Mouse (Mus musculus): ENCODE data around the gene Aktip. TPM values are rescaled to one million over a fixed set of nuclear protein-coding genes. Genes with fewer than 3 reads are reported as not detected.

The Aktip gene
- polyA plus RNA-seq, 1 experiment from 2014 or later, result 75.7 TPM

DNA sequence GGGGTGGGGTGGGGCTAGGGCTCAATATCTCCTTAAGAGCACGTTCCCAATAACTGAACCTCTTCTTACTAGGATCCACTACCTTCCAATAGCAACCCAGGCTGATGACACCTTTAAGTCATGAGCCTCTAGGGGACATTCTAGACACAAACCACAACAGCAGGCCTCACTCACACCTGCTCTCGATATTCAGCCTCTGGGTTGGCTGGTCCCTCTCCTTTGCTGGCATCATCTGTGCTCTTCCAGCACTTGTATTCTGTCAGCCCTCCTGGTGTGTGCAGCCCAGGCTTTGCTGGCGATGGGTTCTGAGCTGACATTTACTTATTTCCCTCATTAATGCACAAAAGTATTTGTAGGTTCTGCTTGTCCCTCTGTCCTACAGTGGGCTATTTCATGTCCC, 14.5 kb upstream of the Aktip start:
- H3K36me3 ChIP-seq (replicated peaks), result no peaks in the 10 kb centered on the region; the same call in 1 of the 2 replicates
- no peak overlapping the region for H3K27ac ChIP-seq
- no peaks in the 10 kb centered on the region for H3K9me3 ChIP-seq
- WGBS, result 78% methylated on average over 3 of the region's 3 CpGs
- no peaks in the 10 kb centered on the region for H3K27me3 ChIP-seq (ENCODE audit: poor library complexity, severe bottlenecking)
- H3K4me3 ChIP-seq, result no peak overlapping the region
- H3K4me1 ChIP-seq, result no peaks in the 10 kb centered on the region
- DNase-seq (ENCODE audit: extremely low spot score, low spot score), result no peak

DNA sequence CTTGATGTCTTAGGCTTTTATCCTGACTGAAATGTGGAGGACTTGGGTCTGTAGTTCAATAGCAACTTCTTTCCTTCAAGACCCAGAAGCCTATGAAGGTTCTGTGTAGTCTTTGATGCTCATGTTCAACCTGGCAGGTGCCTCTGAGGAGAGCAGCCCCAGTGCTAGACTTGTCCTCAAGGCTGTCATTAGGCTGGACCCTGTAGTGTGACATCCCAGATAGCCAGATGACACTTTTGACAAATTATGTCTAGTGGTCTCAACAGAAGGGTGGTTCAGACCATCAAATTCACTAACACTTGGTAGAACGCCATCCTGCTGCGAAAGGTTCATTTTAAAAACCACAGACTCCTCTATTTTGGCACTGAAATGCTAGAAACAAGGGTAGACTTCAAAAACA, 13.2 kb upstream of the Aktip start:
- H3K4me1 ChIP-seq, result no peaks in the 10 kb centered on the region
- 91% methylated on average over 2 of the region's 2 CpGs for WGBS

DNA sequence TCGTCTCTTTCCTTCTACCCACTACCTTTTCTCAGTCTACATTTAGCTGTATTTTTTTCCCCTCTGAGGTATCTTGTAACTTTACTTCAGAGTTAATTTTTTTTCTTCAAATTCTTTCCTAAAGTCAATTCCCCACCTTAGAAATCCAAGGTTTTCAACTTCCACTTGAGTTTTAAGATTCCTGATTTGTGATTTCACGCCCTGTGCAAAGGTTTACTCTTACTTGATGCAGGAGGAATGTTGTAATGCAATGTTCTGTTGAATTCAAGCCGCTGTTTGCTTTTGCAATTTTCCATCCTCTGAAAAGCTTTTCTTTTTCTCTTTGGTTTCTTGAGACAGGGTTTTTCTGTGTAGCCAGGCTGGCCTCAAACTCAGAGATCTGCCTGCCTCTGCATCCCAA, 9.9 kb upstream of the Aktip start:
- H3K27me3 ChIP-seq (ENCODE audit: poor library complexity, severe bottlenecking), result no peaks in the 10 kb centered on the region
- no peaks in the 10 kb centered on the region for H3K9me3 ChIP-seq
- WGBS, result 81% methylated on average over 3 of the region's 3 CpGs
- H3K4me1 ChIP-seq, result no peaks in the 10 kb centered on the region; the same call in 1 of the 2 replicates
- DNase-seq (ENCODE audit: extremely low spot score, low spot score), result no peak
- H3K27ac ChIP-seq, result no peak overlapping the region
- no peak overlapping the region for H3K4me3 ChIP-seq
- no peaks in the 10 kb centered on the region for H3K36me3 ChIP-seq (replicated peaks)

More for the DNA sequence above, 13.2 kb upstream of the Aktip start:
- no peak overlapping the region for H3K27ac ChIP-seq
- no peaks in the 10 kb centered on the region for H3K27me3 ChIP-seq (ENCODE audit: poor library complexity, severe bottlenecking)
- DNase-seq (ENCODE audit: extremely low spot score, low spot score), result no peak
- no peaks in the 10 kb centered on the region for H3K9me3 ChIP-seq
- no peaks in the 10 kb centered on the region; the same call in 1 of the 2 replicates for H3K36me3 ChIP-seq (replicated peaks)
- H3K4me3 ChIP-seq, result no peak overlapping the region

DNA sequence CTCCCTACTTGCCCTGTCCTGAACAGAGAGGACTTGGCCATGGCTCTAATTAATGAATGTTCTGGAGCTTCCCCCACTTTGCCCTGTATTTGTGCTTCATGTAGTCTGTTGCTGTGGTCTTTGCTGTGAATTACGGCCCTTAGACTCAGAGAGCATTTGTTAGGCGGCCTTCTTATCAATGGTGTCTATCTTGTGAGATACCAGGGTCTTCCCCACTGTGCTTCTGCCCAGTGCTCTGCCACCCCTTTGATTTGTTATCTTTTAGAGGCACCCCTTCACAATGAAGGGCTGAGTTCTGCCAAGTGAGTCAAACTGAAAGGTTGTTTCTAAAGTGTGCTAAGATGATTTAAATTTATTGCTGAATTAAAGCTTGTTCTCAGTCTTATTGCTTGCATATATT, 7.9 kb upstream of the Aktip start:
- no peak for DNase-seq (ENCODE audit: extremely low spot score, low spot score)
- no peak overlapping the region for H3K4me3 ChIP-seq
- H3K27ac ChIP-seq, result no peak overlapping the region
- H3K36me3 ChIP-seq (replicated peaks), result no peaks in the 10 kb centered on the region
- H3K27me3 ChIP-seq (ENCODE audit: poor library complexity, severe bottlenecking), result no peaks in the 10 kb centered on the region
- no peaks in the 10 kb centered on the region for H3K9me3 ChIP-seq
- 83% methylated on average over 2 of the region's 2 CpGs for WGBS
- H3K4me1 ChIP-seq, result no peaks in the 10 kb centered on the region; the same call in 1 of the 2 replicates

DNA sequence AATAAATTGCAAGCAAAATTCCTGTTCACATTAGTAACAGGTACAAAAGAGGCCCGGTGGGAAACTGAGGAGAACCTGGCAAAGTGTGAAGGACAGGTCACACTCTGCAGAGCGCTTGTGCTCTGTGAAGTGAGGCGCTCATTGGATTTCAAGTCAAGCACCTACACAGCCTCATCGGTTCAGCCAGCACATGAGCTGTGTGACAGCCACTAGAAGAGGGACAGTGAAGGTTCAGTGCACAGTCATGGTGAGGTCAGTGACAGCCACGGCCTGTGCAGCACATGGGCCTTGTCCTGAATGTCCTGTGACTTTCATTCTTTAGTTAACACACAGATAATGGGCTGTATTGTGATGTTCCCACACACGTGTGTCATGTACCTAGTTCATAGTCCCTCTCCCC, 6.1 kb upstream of the Aktip start:
- Histone ChIP-seq H3K36me3 (replicated peaks) (no peaks in the 10 kb centered on the region), H3K9me3 (no peaks in the 10 kb centered on the region), H3K27me3 (ENCODE audit: poor library complexity, severe bottlenecking) (no peaks in the 10 kb centered on the region), H3K4me3 (no peak overlapping the region), H3K27ac (no peak overlapping the region), H3K4me1 (no peaks in the 10 kb centered on the region; the same call in 1 of the 2 replicates)
- no peak for DNase-seq (ENCODE audit: extremely low spot score, low spot score)
- WGBS, result 88% methylated on average over 6 of the region's 6 CpGs

DNA sequence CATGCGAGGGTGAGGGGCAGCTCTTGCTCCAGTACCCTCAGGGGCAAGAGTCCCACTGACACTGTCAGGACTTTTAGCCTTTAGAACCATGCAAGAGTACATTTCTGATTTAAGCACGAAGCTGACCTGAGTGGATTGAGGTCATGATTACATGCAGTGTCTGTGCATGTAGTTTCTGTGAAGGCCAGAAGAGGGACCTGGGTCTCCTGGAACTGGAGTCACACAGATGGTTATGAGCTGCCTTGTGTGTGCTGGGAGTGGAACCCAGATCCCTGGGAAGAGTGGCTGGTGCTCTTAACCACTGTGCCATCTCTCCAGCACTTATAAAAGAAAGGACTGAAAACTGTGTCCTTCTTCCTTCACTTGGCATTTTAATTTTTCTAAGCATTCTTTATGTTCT, 1.4 kb upstream of the Aktip start:
- Histone ChIP-seq H3K27ac (no peak overlapping the region), H3K36me3 (replicated peaks) (no peaks in the 10 kb centered on the region), H3K4me3 (no peak overlapping the region), H3K4me1 (peaks cover 3% of the 10 kb centered on the region; the same call in 1 of the 2 replicates), H3K9me3 (no peaks in the 10 kb centered on the region), H3K27me3 (ENCODE audit: poor library complexity, severe bottlenecking) (no peaks in the 10 kb centered on the region)
- WGBS, result 81% methylated on average over 2 of the region's 2 CpGs
- no peak for DNase-seq (ENCODE audit: extremely low spot score, low spot score)

DNA sequence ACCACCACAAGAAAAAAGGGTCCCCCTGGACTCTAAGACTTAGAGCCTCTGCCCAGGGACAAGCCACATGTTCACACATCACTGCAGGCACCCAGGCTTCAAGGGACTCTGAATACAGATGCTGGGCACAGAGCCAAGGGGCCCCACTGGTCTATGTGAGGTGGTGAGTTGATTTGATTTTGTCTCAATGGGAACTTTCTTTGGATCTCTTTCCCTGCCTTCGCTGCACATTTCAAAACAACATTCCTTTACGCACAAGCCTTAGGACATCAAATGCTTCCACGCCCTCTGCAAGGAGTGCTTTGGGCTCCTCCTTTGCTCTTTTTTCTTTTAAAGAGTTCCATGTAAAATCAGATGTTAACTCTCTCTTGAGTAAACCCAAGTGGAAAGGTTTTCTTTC, 1.7 kb downstream of the Aktip start:
- no peak overlapping the region for H3K4me3 ChIP-seq
- no peaks in the 10 kb centered on the region for H3K9me3 ChIP-seq
- no peak overlapping the region for H3K27ac ChIP-seq
- DNase-seq (ENCODE audit: extremely low spot score, low spot score), result no peak
- 82% methylated on average over 3 of the region's 3 CpGs for WGBS
- no peaks in the 10 kb centered on the region for H3K36me3 ChIP-seq (replicated peaks)
- H3K4me1 ChIP-seq, result peaks cover 3% of the 10 kb centered on the region; the same call in 1 of the 2 replicates
- H3K27me3 ChIP-seq (ENCODE audit: poor library complexity, severe bottlenecking), result peaks cover 24% of the 10 kb centered on the region

DNA sequence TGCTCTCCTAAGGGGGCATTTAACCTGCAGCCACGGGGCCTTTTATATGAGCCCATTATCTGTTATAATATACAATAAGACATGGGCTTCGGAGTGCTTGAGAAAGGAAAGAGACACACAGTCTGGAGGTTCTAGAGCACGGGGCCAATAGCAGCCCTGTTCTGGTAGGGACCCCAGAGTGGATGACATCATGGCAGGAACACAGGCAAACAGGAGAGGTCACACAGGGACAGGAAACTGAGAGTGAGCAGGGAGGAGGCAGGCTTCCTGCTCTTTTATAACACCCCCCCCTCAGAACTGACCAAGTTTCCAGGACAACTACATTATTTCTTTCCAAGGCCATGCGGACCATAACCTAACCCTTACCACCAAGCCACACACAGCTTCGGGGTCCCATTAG, 2.5 kb downstream of the Aktip start:
- H3K4me1 ChIP-seq, result peaks cover 3% of the 10 kb centered on the region; the same call in 1 of the 2 replicates
- H3K9me3 ChIP-seq, result no peaks in the 10 kb centered on the region
- no peak for DNase-seq (ENCODE audit: extremely low spot score, low spot score)
- no peak overlapping the region for H3K4me3 ChIP-seq
- H3K27me3 ChIP-seq (ENCODE audit: poor library complexity, severe bottlenecking), result peaks cover 32% of the 10 kb centered on the region
- 94% methylated on average over 5 of the region's 5 CpGs for WGBS
- H3K36me3 ChIP-seq (replicated peaks), result no peaks in the 10 kb centered on the region
- H3K27ac ChIP-seq, result no peak overlapping the region

DNA sequence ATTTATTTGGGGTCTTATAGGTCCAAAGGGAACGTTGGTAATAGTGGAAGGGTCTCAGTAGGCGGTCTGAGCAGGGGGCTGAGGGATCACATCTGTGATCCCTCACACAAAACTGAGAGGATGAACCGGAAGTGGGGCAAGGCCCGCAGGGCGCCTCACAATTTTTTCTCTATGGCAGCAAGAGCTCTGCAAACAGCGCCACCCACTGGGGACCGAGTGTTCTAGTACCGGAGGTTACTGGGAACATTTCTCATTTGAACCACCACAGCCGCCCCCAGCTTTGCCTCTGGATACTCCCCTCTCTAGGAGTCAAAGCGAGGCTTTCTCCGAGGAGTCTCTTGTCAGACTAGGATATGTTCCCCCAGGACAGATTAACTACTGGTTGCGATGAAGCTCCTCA, 3.1 kb downstream of the Aktip start:
- WGBS, result 78% methylated on average over 12 of the region's 12 CpGs
- no peak for DNase-seq (ENCODE audit: extremely low spot score, low spot score)
- no peak overlapping the region for H3K27ac ChIP-seq
- peaks cover 38% of the 10 kb centered on the region for H3K27me3 ChIP-seq (ENCODE audit: poor library complexity, severe bottlenecking)
- H3K9me3 ChIP-seq, result no peaks in the 10 kb centered on the region
- peaks cover 3% of the 10 kb centered on the region; the same call in 1 of the 2 replicates for H3K4me1 ChIP-seq
- H3K36me3 ChIP-seq (replicated peaks), result no peaks in the 10 kb centered on the region
- H3K4me3 ChIP-seq, result no peak overlapping the region

DNA sequence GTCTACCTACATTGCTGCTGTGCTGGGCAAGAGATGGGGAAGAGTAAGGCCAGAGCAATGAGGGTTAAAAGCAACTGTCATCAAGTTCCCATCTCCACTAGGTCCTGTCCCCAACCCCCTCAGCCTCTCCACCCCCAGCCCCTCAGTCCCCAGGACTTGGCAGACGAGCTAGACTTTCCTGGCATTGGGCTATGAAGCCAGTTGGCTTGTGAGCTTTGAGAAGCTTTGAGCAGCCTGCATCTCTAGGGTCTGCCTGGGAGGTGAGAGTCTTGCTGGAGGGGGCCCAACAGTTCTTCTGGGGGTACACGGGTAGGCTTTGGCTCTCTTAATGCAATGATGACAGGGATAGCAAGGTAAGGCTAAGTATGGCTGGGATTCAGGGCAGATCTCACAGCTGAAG, 5.7 kb downstream of the Aktip start:
- DNase-seq (ENCODE audit: extremely low spot score, low spot score), result no peak
- Histone ChIP-seq H3K36me3 (replicated peaks) (no peaks in the 10 kb centered on the region), H3K27ac (no peak overlapping the region), H3K27me3 (ENCODE audit: poor library complexity, severe bottlenecking) (peaks cover 61% of the 10 kb centered on the region), H3K4me1 (peaks cover 14% of the 10 kb centered on the region), H3K9me3 (no peaks in the 10 kb centered on the region), H3K4me3 (no peak overlapping the region)
- 82% methylated on average over 2 of the region's 2 CpGs for WGBS

DNA sequence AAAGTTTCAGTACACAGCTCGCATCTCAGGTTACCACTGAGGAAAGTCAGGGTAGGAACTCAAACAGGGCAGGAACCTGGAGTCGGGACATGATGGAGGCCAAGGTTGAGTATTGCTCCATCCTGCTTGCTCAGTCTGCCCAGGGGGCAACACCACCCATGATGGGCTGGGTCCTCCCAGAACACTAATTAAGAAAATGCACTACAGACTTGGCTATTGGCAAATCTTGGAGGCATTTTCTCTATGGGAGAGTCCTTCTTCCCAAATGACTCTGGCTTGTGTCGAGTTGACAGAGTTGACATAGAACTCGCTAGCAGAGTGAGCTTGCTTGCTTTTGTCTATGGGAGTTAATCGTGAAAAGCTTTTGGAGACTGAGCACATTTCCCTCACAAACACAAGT, 6.8 kb downstream of the Aktip start:
- Histone ChIP-seq H3K4me3 (no peak overlapping the region), H3K4me1 (peaks cover 13% of the 10 kb centered on the region), H3K9me3 (no peaks in the 10 kb centered on the region), H3K36me3 (replicated peaks) (no peaks in the 10 kb centered on the region), H3K27me3 (ENCODE audit: poor library complexity, severe bottlenecking) (peaks cover 71% of the 10 kb centered on the region), H3K27ac (no peak overlapping the region)
- 89% methylated on average over 5 of the region's 5 CpGs for whole genome bisulfite sequencing
- DNase-seq (ENCODE audit: extremely low spot score, low spot score), result no peak

DNA sequence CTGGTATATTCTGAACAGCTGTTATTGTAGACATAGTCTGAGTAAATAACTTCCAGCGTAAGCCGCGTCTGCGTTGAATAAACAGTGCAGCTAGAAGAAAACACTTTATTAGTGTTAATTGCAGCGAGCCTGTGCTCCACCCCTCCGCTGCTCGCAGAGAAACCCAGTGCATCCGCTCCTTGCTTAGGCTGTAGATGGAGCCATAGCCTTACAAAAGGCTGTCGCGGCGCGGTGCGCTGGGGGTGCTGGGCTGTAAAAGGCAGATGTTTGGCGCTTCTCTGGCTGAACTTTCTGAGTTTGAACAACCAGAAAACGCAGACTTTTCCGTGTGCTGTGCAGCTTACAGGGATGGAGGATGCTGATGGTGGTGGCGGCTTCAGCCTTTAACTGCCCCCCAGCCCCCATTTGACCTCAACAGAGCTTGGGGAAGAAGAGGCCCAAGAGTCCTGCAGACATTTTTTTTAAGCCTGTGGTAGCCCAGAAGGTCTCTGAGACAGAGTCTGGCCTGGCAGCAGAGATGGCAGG, 8.9 kb downstream of the Aktip start:
- DNase-seq (ENCODE audit: extremely low spot score, low spot score), result peak; percentile 75
- WGBS, result 8% methylated on average over 17 of the region's 17 CpGs
- Histone ChIP-seq H3K4me1 (peaks cover 11% of the 10 kb centered on the region), H3K36me3 (replicated peaks) (no peaks in the 10 kb centered on the region), H3K9me3 (no peaks in the 10 kb centered on the region), H3K27me3 (ENCODE audit: poor library complexity, severe bottlenecking) (peaks cover 71% of the 10 kb centered on the region), H3K27ac (peak overlapping the region; percentile 67), H3K4me3 (peak overlapping the region; percentile 33)

DNA sequence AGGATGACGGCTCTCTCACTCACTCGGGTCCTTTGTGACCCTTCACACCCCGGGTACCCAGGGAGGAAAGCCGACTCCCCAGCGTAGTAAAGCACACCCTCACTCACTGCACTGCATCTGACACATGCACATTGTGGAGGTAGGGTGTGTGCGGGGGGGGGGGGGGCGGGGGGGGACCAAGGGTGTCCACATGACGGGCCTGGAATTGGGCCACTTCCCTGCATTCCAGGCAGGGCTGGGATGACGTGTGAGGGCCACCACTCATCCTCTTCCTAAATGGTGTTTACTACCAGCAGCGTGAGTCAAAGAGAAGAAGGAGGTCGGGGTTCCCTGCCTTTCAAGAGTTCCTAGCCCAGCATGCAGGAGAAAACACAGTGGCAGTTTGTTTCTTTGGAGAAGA, 11.6 kb downstream of the Aktip start:
- no peak for DNase-seq (ENCODE audit: extremely low spot score, low spot score)

DNA sequence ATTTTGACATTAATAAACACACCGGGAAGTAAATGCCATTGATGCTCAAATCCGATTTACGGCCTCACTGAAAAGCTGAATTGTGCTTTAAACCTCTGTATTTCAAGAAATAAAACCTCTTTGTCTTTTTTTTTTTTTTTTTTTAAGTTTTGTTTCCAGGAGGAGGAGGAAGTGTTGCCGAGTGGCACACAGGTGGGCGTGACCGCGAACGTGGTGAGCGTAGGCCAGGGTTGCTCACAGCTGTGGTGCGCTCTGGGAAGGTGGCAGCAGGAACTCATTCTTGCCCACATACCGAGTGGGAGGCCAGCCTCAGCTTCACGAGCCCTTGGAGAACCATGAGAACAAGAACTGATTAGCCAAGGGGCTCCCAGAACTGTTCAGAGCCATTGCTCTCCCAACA, 13.4 kb downstream of the Aktip start:
- H3K4me3 ChIP-seq, result no peak overlapping the region
- peaks cover 10% of the 10 kb centered on the region; the same call in 1 of the 2 replicates for H3K9me3 ChIP-seq
- no peak overlapping the region for H3K27ac ChIP-seq
- H3K36me3 ChIP-seq (replicated peaks), result no peaks in the 10 kb centered on the region
- DNase-seq (ENCODE audit: extremely low spot score, low spot score), result no peak
- peaks cover 10% of the 10 kb centered on the region for H3K4me1 ChIP-seq
- peaks cover 31% of the 10 kb centered on the region for H3K27me3 ChIP-seq (ENCODE audit: poor library complexity, severe bottlenecking)
- WGBS, result 89% methylated on average over 12 of the region's 12 CpGs

More for the DNA sequence above, 11.6 kb downstream of the Aktip start:
- Histone ChIP-seq H3K4me1 (peaks cover 11% of the 10 kb centered on the region), H3K36me3 (replicated peaks) (no peaks in the 10 kb centered on the region), H3K4me3 (no peak overlapping the region), H3K27me3 (ENCODE audit: poor library complexity, severe bottlenecking) (peaks cover 49% of the 10 kb centered on the region), H3K9me3 (peaks cover 7% of the 10 kb centered on the region; the same call in 1 of the 2 replicates), H3K27ac (no peak overlapping the region)
- WGBS, result 89% methylated on average over 9 of the region's 11 CpGs
